Mouse (Mus musculus) lung, postnatal 36 days (tissue): ENCODE data around the gene Mknk1.

Experiments used
- DNase-seq: peaks from one replicate; pipeline ENCODE4 v3.0.0; 2022; ENCODE audit warnings: mixed read lengths

Mknk1 gene

DNA sequence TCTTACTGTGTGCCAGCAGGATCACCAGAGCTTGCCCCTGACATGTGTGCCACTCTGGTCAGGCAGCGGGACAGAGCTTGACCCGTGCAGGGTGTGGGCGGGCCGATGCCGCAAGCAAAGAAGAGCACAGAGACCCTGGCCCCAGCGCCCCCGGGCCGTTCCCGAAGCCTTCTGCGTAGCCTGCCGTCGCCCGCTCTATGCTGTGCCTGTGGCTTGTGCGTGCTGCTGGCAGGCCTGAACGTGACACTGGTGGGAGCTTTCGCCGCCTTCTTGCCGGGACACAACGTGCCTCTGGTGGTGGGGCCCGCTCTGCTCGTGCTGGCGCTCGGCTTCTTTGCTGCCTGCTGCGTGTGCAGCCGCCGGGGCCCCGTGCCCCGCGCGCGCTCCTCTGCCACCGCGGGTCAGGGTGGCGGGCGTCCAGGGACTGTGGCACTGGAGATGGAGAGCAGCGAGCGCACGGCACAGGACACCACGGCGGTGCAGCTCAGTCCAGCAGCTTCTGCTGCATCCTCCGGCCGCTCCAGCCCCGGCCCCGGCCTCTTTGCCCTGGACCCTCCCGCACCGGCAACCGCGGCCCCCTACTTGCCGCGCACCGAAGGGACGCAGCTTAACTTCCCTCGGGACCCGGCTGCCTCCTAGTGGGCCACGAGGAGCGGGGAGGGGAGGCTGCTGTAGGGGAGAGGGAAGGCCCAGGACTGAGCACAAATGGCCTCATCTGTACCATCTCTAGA is 59.1 kb downstream of the Mknk1 start:
- DNase-seq: no peak

DNA sequence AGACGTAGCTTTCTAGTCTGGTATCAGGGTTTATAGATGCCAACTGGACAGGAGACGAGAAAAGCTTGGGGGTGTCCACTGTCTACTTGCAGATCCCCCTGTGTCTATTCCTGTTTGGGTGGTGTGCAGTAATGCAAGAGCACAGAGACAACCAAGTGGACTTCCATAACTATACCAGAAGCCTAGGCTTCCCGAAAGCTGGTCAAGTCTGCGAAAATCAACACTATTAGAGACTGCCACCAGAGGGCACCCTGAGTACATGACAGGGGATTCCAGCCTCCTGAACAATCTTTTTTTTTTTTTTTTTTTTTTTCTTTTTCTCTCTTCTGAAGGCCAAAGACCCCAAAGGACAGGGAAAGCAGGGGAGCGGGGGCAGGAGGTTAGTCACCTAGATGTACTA is 63.8 kb downstream of the Mknk1 start:
- DNase-seq: peak; percentile 90

DNA sequence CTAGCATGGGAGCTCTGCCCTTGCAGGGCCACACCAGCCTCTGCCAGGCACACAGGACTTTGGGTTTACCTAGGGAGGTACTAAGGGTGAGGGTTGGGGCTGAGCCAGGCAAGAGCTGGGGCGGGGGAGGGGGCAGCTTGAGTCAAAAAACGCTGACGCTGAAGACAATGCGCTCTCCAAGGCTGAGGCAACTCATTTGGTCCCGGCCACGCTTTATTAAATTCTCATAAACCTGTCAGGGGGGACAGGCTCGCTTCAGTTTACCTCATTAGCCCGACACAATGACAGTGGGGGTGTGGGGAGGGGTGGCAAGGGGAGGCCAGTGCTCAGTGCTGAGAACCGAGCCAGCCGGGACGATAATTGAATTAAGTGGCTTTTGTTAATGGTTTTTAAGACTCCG is 65.4 kb downstream of the Mknk1 start:
- no peak for DNase-seq

DNA sequence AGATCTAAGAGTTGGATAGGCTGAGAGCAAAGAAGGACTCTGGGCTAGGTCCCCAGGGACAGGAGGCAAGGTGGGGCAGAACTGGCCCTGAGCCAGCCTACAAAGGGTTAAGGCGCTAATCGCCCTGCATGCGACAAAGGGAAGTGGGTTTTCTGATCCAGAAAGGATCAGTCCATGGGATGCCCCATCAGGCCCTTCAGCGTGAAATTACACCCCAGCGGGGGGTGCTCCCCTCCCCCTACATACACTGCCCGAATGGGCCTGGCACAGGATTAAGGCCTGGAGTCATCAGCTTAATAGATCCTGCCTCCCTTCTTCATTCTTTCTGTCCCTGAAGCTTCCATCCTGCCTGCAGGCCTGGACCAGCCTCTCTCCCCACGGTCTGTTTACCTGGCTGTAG is 66.7 kb downstream of the Mknk1 start:
- DNase-seq: no peak

DNA sequence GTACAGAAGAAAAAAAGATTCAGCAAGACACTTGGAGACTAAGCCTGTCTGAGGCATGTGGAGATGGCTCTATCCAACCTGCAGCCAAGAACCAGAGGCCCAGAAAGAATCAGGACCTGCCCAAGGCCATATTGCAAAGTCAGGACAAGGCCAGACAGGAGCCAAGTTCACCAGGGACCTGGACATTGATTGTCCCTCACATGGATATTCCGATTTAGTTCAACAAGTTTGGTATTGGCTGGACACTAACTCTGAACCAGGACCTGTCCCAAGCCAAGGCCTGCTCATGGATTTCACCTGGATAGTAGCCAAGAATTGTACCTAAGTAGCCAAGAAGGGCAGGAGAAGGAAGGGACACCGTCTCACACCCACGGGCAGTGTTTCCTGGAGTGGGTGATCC is 67.8 kb downstream of the Mknk1 start:
- DNase-seq: no peak

DNA sequence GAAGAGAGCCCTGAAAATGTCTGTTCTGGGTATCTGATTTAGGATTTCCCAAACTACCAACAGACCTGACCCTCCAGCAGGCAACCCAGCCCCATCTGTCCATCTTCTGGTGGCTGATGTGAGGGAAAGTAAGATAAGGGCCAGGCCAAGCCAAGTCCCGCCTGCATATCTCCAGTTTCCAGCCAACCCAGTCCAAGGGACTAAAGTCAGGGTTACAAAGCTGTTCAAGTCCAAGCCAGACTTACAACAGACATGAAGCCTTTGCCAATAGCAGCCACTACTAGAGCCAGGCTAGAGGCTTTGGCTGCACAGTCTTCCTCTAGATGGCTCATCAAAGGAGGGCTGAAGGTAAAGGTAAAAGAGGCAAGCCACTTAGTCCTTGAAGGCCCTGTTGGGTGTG is 69.0 kb downstream of the Mknk1 start:
- no peak for DNase-seq

DNA sequence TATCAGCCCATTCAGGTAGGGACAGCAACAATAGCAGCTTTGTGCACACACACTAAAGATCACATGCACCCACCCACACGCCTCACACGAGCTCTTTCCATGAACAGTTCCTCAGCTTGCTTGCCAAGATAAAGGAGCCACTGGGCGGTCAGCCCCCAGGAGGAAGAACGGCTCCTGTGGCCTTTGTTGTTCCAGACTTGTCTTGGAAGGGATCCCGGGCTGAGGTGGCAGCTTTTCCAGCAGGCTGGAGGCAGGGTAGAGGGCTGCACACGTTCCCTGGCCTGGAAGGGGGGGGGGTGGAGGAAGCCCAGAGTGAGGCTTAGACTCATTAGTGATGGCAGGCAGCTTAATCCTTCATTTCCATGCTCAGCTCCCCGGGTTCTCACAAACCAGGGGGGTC is 69.6 kb downstream of the Mknk1 start:
- DNase-seq: peak; percentile 11

DNA sequence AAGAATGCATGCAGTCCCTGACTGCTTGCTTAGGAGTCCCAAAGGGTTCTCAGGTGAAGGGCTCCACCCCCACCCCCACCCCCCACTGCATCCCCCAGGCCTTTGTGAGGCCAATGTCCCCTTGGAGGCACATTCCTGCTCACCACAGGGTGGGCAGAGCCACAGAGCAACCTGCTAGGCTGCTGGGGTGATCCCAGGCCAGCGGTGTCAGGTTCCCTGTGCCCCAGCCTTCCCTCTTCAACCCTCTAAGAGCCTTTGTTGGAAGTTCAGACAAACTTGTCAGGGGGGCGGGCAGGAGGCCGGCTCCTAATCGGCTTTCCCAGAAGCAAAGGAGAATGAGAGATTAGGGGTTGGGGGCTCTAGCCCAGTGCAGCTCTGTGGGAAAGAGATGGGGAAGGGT is 72.6 kb downstream of the Mknk1 start:
- no peak for DNase-seq

DNA sequence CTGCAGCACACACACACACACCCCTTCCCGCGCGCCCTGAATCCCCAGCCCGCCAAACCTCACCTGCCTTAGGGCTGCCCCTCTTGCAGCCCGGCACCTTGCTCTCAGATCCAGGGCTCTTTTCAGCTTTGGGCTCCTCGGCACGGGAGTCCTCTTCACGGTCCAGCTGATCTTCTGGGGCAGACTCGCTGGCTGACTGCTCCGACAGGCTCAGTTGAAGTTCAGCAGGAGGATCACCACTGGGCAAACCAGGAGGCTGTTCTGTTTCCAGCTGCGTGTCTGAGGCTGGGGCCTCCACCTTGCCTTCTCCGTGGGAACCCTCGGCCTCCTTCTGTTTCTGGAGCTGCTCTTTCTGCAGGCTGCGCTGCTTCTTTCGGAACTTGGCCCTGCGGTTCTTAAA is 80.9 kb downstream of the Mknk1 start:
- DNase-seq: no peak

DNA sequence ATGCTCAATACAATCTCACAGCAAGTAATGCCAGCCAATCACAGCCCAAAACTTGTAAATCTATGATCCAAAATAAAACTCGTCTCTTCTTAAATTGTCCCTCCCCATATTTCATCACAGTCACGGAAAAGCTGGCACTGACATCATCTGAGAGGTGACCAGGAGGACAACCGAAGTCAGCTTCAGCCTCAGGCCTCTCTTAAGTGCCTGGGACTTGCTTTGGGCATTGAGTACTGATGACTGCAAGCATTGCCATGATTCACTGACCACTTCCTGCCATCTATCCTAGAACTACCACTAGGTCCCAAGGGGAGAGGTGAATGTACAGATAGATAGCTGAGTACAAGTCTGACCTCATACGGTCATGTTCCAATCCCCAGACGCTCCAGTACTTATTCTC is 83.7 kb downstream of the Mknk1 start:
- no peak for DNase-seq

DNA sequence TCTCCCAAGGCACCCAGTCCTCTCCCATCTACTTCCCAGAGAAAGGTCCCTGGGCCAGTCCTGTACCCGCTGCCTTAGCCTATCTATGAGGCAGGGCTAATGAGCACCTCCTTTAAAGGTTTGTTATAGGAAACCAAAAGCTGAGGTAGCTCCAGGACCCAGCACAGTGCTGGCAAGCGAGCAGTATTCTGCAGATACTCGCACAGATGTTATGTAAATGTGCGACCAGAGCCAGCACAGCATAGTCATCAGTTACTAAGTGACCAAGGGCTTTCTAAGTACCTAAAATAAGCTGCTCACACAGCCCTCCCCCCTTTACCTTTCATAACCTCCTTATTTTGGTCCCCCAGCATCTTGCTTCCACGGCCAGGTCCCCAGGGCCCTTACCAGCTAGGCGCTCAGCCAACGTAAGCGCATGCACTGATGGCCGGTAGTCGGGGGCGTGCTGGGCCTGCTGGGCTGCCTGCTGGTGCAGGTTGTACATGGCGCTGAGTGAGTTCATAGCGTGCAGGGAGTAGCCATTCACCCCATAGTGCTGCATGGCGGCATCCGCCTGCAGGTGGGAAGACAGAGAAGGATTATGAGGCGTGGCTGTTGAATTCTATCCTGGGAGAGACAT is 84.4 kb downstream of the Mknk1 start:
- no peak for DNase-seq

DNA sequence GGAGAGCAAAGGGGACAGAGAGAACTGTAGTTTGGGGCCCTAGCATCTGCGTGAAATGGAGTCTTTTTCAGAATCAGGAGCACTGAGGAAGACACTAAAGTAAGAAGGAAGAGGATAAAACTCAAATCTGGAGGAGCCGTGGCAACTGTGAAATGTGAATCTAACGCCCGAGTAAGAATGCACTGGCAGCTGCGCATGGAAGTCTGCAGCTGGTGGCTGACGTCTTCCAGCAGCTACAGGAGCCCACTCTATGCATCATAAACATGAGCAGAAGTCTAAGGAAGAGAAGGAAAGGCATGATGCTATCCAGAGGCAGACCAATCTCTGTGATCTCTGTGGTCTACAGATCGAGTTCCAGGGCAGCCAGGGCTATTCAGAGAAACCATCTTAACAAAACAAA is 88.6 kb downstream of the Mknk1 start:
- DNase-seq: no peak
